Mouse (Mus musculus): ENCODE data around the gene Hmga1b. TPM values are rescaled to one million over a fixed set of nuclear protein-coding genes. Genes with fewer than 3 reads are reported as not detected.
A peak's percentile ranks its signal among the peaks of the same experiment; 100 is the strongest.
"Not testable (repeated sequence)": the region's sequence is repeated elsewhere in the genome, so short reads cannot be mapped to it uniquely, and the experiment has no call there.

Gene Hmga1b
- polyA plus RNA-seq, 1 experiment from 2014 or later = 3.7 TPM

DNA sequence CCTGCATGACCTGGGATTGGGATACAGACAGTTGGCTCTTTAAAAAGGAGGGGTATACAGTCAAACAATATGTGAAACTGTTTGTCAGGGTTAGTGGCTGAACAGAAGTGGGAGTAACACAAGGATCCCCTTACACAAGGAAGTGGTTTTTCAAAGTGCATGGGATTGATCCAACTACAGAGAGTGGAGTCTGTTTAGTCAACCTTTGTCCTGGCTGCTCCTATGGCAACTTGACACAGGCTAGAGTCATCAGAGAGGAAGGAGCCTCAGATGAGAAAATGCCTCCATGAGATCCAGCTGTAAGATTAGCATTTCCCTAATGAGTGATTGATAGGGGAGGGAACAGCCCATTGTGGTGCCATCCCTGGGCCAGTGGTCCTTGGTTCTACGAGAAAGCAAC, 5.6 kb downstream of the Hmga1b start:
- no peak overlapping the region for H3K27ac ChIP-seq (ENCODE audit: low read length)
- no peaks in the 10 kb centered on the region for H3K9me3 ChIP-seq (ENCODE audit: low read length)
- no peak overlapping the region for H3K4me2 ChIP-seq (replicated peaks; ENCODE audit: low read depth, low read length)
- WGBS = 64% methylated on average over 1 of the region's 1 CpGs
- no peak overlapping the region for H3K4me3 ChIP-seq (ENCODE audit: low read depth, low read length)
- ATAC-seq (peak; percentile 55; the same call in 1 of the 2 replicates), DNase-seq (ENCODE audit: low spot score) (peak; percentile 60)
- no peak overlapping the region for H3K9ac ChIP-seq (replicated peaks; ENCODE audit: low read depth)
- no peaks in the 10 kb centered on the region for H3K36me3 ChIP-seq (ENCODE audit: insufficient read depth, low read length)
- no peaks in the 10 kb centered on the region for H3K4me1 ChIP-seq (ENCODE audit: insufficient read depth, low read depth, low read length)
- TF ChIP-seq EP300 (IDR thresholded peaks at IDR 0.05) = no peak
- no peak for TF ChIP-seq CTCF (IDR thresholded peaks at IDR 0.05)
- no peaks in the 10 kb centered on the region for H3K27me3 ChIP-seq (replicated peaks; ENCODE audit: insufficient read depth, low read length)

DNA sequence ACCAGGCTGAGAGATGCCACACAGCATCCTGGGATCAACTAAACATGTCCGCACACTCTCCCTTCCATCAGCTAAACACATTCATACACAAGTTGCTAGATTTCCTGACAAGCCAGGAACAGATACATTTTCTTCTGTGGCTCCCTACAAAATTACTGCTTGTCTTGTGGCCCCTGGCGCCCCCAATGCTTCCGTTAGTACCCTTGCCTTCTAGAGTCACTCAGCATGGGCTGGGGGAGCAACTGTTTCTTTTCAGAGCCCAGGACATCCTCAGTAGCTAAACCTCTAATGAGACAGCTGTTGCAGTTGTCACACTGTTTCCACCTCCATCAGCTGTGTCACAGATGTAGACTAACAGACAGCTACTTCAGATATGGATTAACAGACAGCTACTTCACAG, 10.2 kb downstream of the Hmga1b start:
- Histone ChIP-seq H3K9me3 (ENCODE audit: low read length) (no peaks in the 10 kb centered on the region), H3K27me3 (replicated peaks; ENCODE audit: insufficient read depth, low read length) (no peaks in the 10 kb centered on the region), H3K9ac (replicated peaks; ENCODE audit: low read depth) (no peak overlapping the region), H3K4me3 (ENCODE audit: low read depth, low read length) (no peak overlapping the region), H3K36me3 (ENCODE audit: insufficient read depth, low read length) (no peaks in the 10 kb centered on the region), H3K27ac (ENCODE audit: low read length) (no peak overlapping the region), H3K4me2 (replicated peaks; ENCODE audit: low read depth, low read length) (no peak overlapping the region), H3K4me1 (ENCODE audit: insufficient read depth, low read depth, low read length) (no peaks in the 10 kb centered on the region)
- TF ChIP-seq CTCF (IDR thresholded peaks at IDR 0.05) = no peak
- no peak for TF ChIP-seq EP300 (IDR thresholded peaks at IDR 0.05)
- DNase-seq (ENCODE audit: low spot score) (no peak), ATAC-seq (no peak)
- 77% methylated on average over 3 of the region's 3 CpGs for WGBS

DNA sequence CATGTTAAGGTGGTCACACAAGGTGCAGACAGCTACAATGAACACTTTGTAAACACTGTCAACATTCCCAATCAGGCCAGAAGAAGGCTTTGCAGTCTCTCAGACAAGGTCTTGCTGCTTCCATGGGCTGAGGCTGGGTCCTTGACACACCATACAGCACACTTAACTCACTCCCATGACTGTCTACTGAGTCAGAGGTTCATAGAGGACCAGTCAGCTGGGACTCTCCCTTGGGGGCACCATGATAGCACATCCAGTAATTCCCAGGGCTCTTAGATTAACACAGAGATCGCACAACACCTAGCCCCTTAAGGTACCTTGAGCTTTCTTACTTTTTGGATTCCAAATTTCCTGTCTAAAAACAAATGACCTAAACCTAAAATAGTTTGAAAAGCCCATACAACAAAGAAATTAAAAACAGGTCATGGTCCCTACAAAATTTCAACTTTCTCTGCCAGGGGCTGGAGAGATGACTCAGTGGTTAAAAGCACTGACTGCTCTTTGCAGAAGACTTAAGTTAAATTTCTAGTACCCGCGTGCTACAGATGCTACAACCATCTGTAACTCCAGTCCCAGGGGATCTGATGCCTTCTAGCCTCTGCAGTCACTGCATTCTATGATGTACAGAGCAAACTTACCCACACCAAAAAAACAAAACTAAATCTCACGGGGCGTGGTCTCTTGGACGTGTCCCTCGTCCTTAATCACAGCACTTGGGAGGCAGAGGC, 11.0 kb downstream of the Hmga1b start:
- Histone ChIP-seq H3K4me3 (ENCODE audit: low read depth, low read length) (no peak overlapping the region), H3K36me3 (ENCODE audit: insufficient read depth, low read length) (no peaks in the 10 kb centered on the region), H3K27me3 (replicated peaks; ENCODE audit: insufficient read depth, low read length) (no peaks in the 10 kb centered on the region), H3K9me3 (ENCODE audit: low read length) (no peaks in the 10 kb centered on the region), H3K9ac (replicated peaks; ENCODE audit: low read depth) (no peak overlapping the region), H3K4me2 (replicated peaks; ENCODE audit: low read depth, low read length) (no peak overlapping the region), H3K27ac (ENCODE audit: low read length) (no peak overlapping the region), H3K4me1 (ENCODE audit: insufficient read depth, low read depth, low read length) (no peaks in the 10 kb centered on the region)
- no peak for ATAC-seq
- DNase-seq (ENCODE audit: low spot score) = no peak
- 91% methylated on average over 7 of the region's 7 CpGs for WGBS
- TF ChIP-seq CTCF (IDR thresholded peaks at IDR 0.05) (no peak), EP300 (IDR thresholded peaks at IDR 0.05) (no peak)

DNA sequence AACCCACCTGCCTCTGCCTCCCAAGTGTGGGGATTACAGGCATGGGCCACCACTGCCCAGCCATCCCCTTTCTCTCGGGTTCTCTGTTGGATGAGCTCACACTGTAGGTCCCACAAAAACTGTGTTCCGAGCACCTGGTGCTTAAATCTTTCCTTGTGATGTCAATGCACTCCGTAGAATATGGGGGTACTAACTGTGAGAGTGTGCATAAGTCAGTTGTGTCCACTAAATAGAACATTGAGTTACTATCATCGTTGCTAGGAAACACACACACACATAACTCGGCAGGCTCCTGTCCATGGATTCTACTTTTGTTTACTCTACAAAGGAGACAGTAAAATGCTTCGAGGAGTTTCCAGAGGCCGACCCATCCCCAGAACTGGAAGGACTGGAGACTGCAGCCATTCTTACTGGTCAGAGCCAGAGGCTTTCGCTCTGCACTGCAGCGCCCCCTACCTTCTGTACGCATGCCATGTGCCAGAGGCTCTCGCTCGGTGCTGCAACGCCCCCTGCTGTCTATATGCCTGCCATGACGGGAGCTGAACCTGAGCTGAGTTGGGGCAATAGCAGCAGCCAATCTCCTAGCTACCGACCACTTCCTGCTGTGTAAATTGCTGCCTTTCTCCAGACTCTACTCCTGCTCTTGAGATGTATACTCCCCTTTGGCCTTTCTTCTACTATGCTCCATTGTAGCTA, 13.3 kb downstream of the Hmga1b start:
- H3K4me2 ChIP-seq (replicated peaks; ENCODE audit: low read depth, low read length) = no peak overlapping the region
- peak; percentile 94 for ATAC-seq
- DNase-seq (ENCODE audit: low spot score) = peak; percentile 96
- no peak overlapping the region for H3K9ac ChIP-seq (replicated peaks; ENCODE audit: low read depth)
- 24% methylated on average over 15 of the region's 15 CpGs for WGBS
- no peaks in the 10 kb centered on the region for H3K27me3 ChIP-seq (replicated peaks; ENCODE audit: insufficient read depth, low read length)
- no peaks in the 10 kb centered on the region for H3K9me3 ChIP-seq (ENCODE audit: low read length)
- H3K4me1 ChIP-seq (ENCODE audit: insufficient read depth, low read depth, low read length) = no peaks in the 10 kb centered on the region
- H3K36me3 ChIP-seq (ENCODE audit: insufficient read depth, low read length) = no peaks in the 10 kb centered on the region
- TF ChIP-seq CTCF (IDR thresholded peaks at IDR 0.05) (peak; percentile 100), EP300 (IDR thresholded peaks at IDR 0.05) (no peak; the same call in 1 of the 2 replicates)
- no peak overlapping the region for H3K4me3 ChIP-seq (ENCODE audit: low read depth, low read length)
- H3K27ac ChIP-seq (ENCODE audit: low read length) = no peak overlapping the region

- Histone ChIP-seq H3K4me2 (replicated peaks; ENCODE audit: low read depth, low read length) (no peak overlapping the region), H3K4me3 (ENCODE audit: low read depth, low read length) (no peak overlapping the region), H3K27me3 (replicated peaks; ENCODE audit: insufficient read depth, low read length) (no peaks in the 10 kb centered on the region), H3K9me3 (ENCODE audit: low read length) (no peaks in the 10 kb centered on the region), H3K27ac (ENCODE audit: low read length) (no peak overlapping the region), H3K4me1 (ENCODE audit: insufficient read depth, low read depth, low read length) (no peaks in the 10 kb centered on the region), H3K36me3 (ENCODE audit: insufficient read depth, low read length) (no peaks in the 10 kb centered on the region), H3K9ac (replicated peaks; ENCODE audit: low read depth) (0 out of 2 replicates have a peak overlapping the region, but pooled peaks have one; percentile 8)
- 47% methylated on average over 6 of the region's 6 CpGs for WGBS
- TF ChIP-seq CTCF (IDR thresholded peaks at IDR 0.05) = no peak
- TF ChIP-seq EP300 (IDR thresholded peaks at IDR 0.05) = no peak
- DNase-seq (ENCODE audit: low spot score) = no peak
- ATAC-seq = no peak
These were observed 14.5 kb downstream of the Hmga1b start for GRCm38 (mm10) chr11:120777123-120777522.

GRCm38 (mm10) chr11:120779876-120780275, 17.3 kb downstream of the Hmga1b start:
- H3K9me3 ChIP-seq (ENCODE audit: low read length) = no peaks in the 10 kb centered on the region
- ATAC-seq = no peak

DNA sequence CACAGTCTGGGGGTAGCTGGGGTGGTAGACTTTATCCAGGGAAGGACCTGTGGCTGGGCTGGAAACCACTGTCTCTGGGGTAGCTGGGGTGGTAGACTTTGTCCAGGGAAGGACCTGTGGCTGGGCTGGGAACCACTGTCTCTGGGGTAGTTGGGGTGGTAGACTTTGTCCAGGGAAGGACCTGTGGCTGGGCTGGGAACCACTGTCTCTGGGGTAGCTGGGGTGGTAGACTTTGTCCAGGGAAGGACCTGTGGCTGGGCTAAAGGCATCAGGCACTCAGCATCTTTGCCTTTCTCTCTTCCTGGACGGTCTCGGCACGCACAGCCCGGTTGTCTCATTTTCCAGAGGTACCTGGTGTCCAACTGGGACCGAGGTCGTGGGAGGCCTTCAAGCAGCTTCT, 18.8 kb downstream of the Hmga1b start:
- not testable (repeated sequence) for DNase-seq (ENCODE audit: low spot score); H3K9ac ChIP-seq (replicated peaks; ENCODE audit: low read depth); H3K27ac ChIP-seq (ENCODE audit: low read length); H3K36me3 ChIP-seq (ENCODE audit: insufficient read depth, low read length); ATAC-seq; H3K27me3 ChIP-seq (replicated peaks; ENCODE audit: insufficient read depth, low read length); H3K4me3 ChIP-seq (ENCODE audit: low read depth, low read length); H3K4me2 ChIP-seq (replicated peaks; ENCODE audit: low read depth, low read length); H3K9me3 ChIP-seq (ENCODE audit: low read length)
- WGBS = 100% methylated on average over 5 of the region's 6 CpGs
- H3K4me1 ChIP-seq (ENCODE audit: insufficient read depth, low read depth, low read length) = peaks cover 13% of the 10 kb centered on the region; the same call in 1 of the 2 replicates

More at GRCm38 (mm10) chr11:120779876-120780275, 17.3 kb downstream of the Hmga1b start:
- Histone ChIP-seq H3K36me3 (ENCODE audit: insufficient read depth, low read length) (no peaks in the 10 kb centered on the region), H3K27ac (ENCODE audit: low read length) (no peak overlapping the region), H3K9ac (replicated peaks; ENCODE audit: low read depth) (no peak overlapping the region), H3K4me3 (ENCODE audit: low read depth, low read length) (no peak overlapping the region), H3K4me1 (ENCODE audit: insufficient read depth, low read depth, low read length) (peaks cover 9% of the 10 kb centered on the region; the same call in 1 of the 2 replicates), H3K4me2 (replicated peaks; ENCODE audit: low read depth, low read length) (no peak overlapping the region), H3K27me3 (replicated peaks; ENCODE audit: insufficient read depth, low read length) (no peaks in the 10 kb centered on the region)
- TF ChIP-seq CTCF (IDR thresholded peaks at IDR 0.05) (no peak), EP300 (IDR thresholded peaks at IDR 0.05) (no peak)
- WGBS = 88% methylated on average over 1 of the region's 1 CpGs
- DNase-seq (ENCODE audit: low spot score) = no peak
